Mouse (Mus musculus) liver, adult 2 months (tissue): ENCODE measurements at regions not wholly inside any gene's neighbourhood (a gene's known extent, or its start where the extent isn't known, plus 50 kb on each side); places are given as distances from the start of the nearest gene placed in this dataset.

Source experiments
- CTCF ChIP-seq: fragments of 200-500 bp; IDR thresholded peaks from 2 replicates; pipeline ENCODE4 v1.5.1; 2011; ENCODE audit warnings: low read depth, low read length, control low read depth
- POLR2A ChIP-seq: fragments of 200-500 bp; IDR thresholded peaks from 2 replicates; pipeline ENCODE4 v1.6.1; 2011; ENCODE audit warnings: low read length, control low read depth; ENCODE audit not compliant: insufficient read depth; ENCODE audit errors: extremely low read depth

GRCm38 (mm10) chr13:47585158-47585557 is 462.7 kb downstream of the Rnf144b start:
- TF ChIP-seq CTCF, result no peak
- TF ChIP-seq POLR2A, result no peak
